Mouse (Mus musculus) brown adipose tissue, adult 24 weeks (tissue): Measurements from ENCODE around the gene Tbc1d25. TPM values are rescaled to one million over a fixed set of nuclear protein-coding genes. Genes with fewer than 3 reads are reported as not detected.

ENCODE experiments used
- H3K27ac ChIP-seq: fragments of 200-500 bp; replicated peaks from 2 replicates; pipeline ENCODE4 v1.5.1; 2012; ENCODE audit warnings: low read depth, mild to moderate bottlenecking, low read length
- H3K4me1 ChIP-seq: fragments of 200-500 bp; 2 replicates; pipeline ENCODE4 v1.6.1; 2012; ENCODE audit warnings: low read length, mixed read lengths; ENCODE audit not compliant: control insufficient read depth, insufficient read depth, insufficient read length
- H3K4me3 ChIP-seq: fragments of 200-500 bp; 2 replicates; pipeline ENCODE4 v1.5.1; 2012; ENCODE audit warnings: low read depth, mild to moderate bottlenecking, low read length, moderate library complexity; ENCODE audit not compliant: insufficient read depth
- polyA plus RNA-seq: library from polyadenylated mRNA; stranded (reverse); fragments of >200 nt; gene quantifications from 2 replicates; pipeline ENCODE4 v1.2.4, GENCODE M21; 2012; ENCODE audit not compliant: missing spikeins, insufficient read depth, insufficient read length

The Tbc1d25 gene
- polyA plus RNA-seq, 1 experiment: 4.2 TPM

GRCm38 (mm10) chrX:8142948-8143347, 33.0 kb downstream of the Tbc1d25 start:
- Histone ChIP-seq H3K27ac (no peak overlapping the region), H3K4me1 (no peaks in the 10 kb centered on the region), H3K4me3 (no peak overlapping the region)

- no peak overlapping the region for H3K27ac ChIP-seq
- H3K4me3 ChIP-seq: no peak overlapping the region
- H3K4me1 ChIP-seq: no peaks in the 10 kb centered on the region
Observed at GRCm38 (mm10) chrX:8141058-8141457, 34.9 kb downstream of the Tbc1d25 start.

- Histone ChIP-seq H3K27ac (no peak overlapping the region), H3K4me3 (no peak overlapping the region), H3K4me1 (no peaks in the 10 kb centered on the region)
Observed at GRCm38 (mm10) chrX:8140446-8140845, 35.5 kb downstream of the Tbc1d25 start.

GRCm38 (mm10) chrX:8139480-8139879, 36.5 kb downstream of the Tbc1d25 start:
- Histone ChIP-seq H3K27ac (no peak overlapping the region), H3K4me3 (no peak overlapping the region), H3K4me1 (no peaks in the 10 kb centered on the region)

GRCm38 (mm10) chrX:8135886-8136285, 40.1 kb downstream of the Tbc1d25 start:
- Histone ChIP-seq H3K4me1 (peaks cover 3% of the 10 kb centered on the region; the same call in 1 of the 2 replicates), H3K27ac (no peak overlapping the region), H3K4me3 (no peak overlapping the region)

- Histone ChIP-seq H3K4me1 (peaks cover 3% of the 10 kb centered on the region; the same call in 1 of the 2 replicates), H3K27ac (peak within 1 kb of the TSS; percentile 96), H3K4me3 (peak within 1 kb of the TSS; percentile 94)
Observed at GRCm38 (mm10) chrX:8132017-8132976, 43.7 kb downstream of the Tbc1d25 start, which contains the start of gene Wdr13. TSS of gene Wdr13 (minus strand) at chrX:8132892.

GRCm38 (mm10) chrX:8131393-8131792, 44.6 kb downstream of the Tbc1d25 start:
- H3K27ac ChIP-seq: no peak overlapping the region
- H3K4me3 ChIP-seq: peak overlapping the region; percentile 31
- H3K4me1 ChIP-seq: peaks cover 3% of the 10 kb centered on the region; the same call in 1 of the 2 replicates

- H3K4me3 ChIP-seq: no peak overlapping the region
- H3K4me1 ChIP-seq: no peaks in the 10 kb centered on the region
- H3K27ac ChIP-seq: no peak overlapping the region
Observed at GRCm38 (mm10) chrX:8125235-8125634, 50.7 kb downstream of the Tbc1d25 start.

- Histone ChIP-seq H3K4me3 (no peak overlapping the region), H3K4me1 (no peaks in the 10 kb centered on the region), H3K27ac (no peak overlapping the region)
Observed at GRCm38 (mm10) chrX:8123821-8124470, 52.0 kb downstream of the Tbc1d25 start.

- no peak overlapping the region for H3K27ac ChIP-seq
Observed at GRCm38 (mm10) chrX:8117264-8117663, 58.7 kb downstream of the Tbc1d25 start.

GRCm38 (mm10) chrX:8115275-8115674, 60.7 kb downstream of the Tbc1d25 start:
- Histone ChIP-seq H3K27ac (no peak overlapping the region), H3K4me1 (no peaks in the 10 kb centered on the region), H3K4me3 (no peak overlapping the region)

More at GRCm38 (mm10) chrX:8117264-8117663, 58.7 kb downstream of the Tbc1d25 start:
- Histone ChIP-seq H3K4me1 (no peaks in the 10 kb centered on the region), H3K4me3 (no peak overlapping the region)

- Histone ChIP-seq H3K4me3 (no peak overlapping the region), H3K4me1 (no peaks in the 10 kb centered on the region), H3K27ac (no peak overlapping the region)
Observed at GRCm38 (mm10) chrX:8105019-8105418, 71.0 kb downstream of the Tbc1d25 start.

Other genes starting within 250 kb of the Tbc1d25 start
- not detected in 2 replicates for gene Eras, start 247.6 kb downstream of the Tbc1d25 start, polyA plus RNA-seq
- gene Hdac6, start 228.3 kb downstream of the Tbc1d25 start, polyA plus RNA-seq: 7.6 and 11.6 TPM in 2 replicates
- not detected in 2 replicates for gene Gata1, start 198.1 kb downstream of the Tbc1d25 start, polyA plus RNA-seq
- gene Glod5, start 157.7 kb downstream of the Tbc1d25 start, polyA plus RNA-seq: not detected in 2 replicates
- 1.6 and 2.6 TPM in 2 replicates for gene Suv39h1, start 101.4 kb downstream of the Tbc1d25 start, polyA plus RNA-seq
- gene Was, start 85.7 kb downstream of the Tbc1d25 start, polyA plus RNA-seq: 1.1 and 1.5 TPM in 2 replicates
- gene Wdr13, start 43.3 kb downstream of the Tbc1d25 start, polyA plus RNA-seq: 19.6 and 24.5 TPM in 2 replicates
- gene Rbm3, start 30.3 kb downstream of the Tbc1d25 start, polyA plus RNA-seq: 188 and 247 TPM in 2 replicates
- 36.2 and 45.9 TPM in 2 replicates for gene Ebp, start 17.3 kb upstream of the Tbc1d25 start, polyA plus RNA-seq
- gene Porcn, start 30.3 kb upstream of the Tbc1d25 start, polyA plus RNA-seq: 6.0 and 7.3 TPM in 2 replicates
- gene Ftsj1, start 76.2 kb upstream of the Tbc1d25 start, polyA plus RNA-seq: 19.6 and 22.2 TPM in 2 replicates
- gene Slc38a5, start 95.0 kb upstream of the Tbc1d25 start, polyA plus RNA-seq: not detected in 2 replicates
- not detected in 2 replicates for gene Ssxb10, start 151.2 kb upstream of the Tbc1d25 start, polyA plus RNA-seq
- gene Ssxb9, start 190.8 kb upstream of the Tbc1d25 start, polyA plus RNA-seq: not detected in 2 replicates
- gene Ssxb1, start 237.1 kb upstream of the Tbc1d25 start, polyA plus RNA-seq: not detected in 2 replicates